Mouse (Mus musculus) neural tube, embryonic 10.5 days (tissue): ENCODE results near the gene Klb.
"Not testable (repeated sequence)": the region's sequence is repeated elsewhere in the genome, so short reads cannot be mapped to it uniquely, and the experiment has no call there.

Source experiments
- DNase-seq: peaks from one replicate; pipeline ENCODE4 v3.0.0-alpha.2; 2017; ENCODE audit warnings: low spot score; ENCODE audit errors: extremely low spot score

Gene Klb

DNA sequence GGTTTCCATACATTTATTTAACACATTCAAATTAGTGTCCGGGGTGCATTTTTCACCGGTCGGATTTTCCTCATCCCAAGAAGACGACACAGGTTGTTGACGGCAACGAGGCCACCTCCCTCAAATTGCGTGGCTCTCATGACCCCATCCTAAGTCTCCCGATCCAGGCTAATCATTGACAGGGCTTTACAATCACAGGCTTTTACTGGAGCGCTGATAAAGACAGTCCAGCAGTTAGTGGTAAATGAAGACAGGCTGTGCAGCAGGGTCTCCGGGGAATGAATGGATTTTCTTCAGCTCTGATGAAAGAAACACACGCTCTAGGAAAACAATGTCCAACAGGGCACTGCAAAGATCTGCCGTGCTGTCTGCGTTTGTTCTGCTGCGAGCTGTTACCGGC is at the start of gene Klb:
TSS of gene Klb (plus strand) at position 147 of the 400 bp plus-strand sequence.
- no peak for DNase-seq

DNA sequence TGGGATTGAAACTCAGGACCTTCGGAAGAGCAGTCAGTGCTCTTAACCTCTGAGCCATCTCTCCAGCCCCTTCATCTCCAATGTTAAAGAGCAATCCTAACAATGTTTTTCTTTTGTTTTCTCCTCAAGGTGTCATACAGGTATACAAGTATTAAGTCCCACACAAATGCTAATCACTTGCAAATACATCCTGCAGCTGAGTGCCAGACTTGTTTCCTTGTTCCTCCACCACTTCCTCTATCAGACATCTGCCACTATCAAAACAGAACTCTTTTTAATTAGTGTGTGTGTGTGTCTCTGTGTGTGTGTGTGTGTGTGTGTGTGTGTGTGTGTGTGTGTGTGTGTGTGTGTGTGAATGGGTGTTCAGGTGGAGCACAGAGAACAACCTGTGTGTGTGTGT is 48.5 kb upstream of the Klb start:
- DNase-seq = not testable (repeated sequence)

DNA sequence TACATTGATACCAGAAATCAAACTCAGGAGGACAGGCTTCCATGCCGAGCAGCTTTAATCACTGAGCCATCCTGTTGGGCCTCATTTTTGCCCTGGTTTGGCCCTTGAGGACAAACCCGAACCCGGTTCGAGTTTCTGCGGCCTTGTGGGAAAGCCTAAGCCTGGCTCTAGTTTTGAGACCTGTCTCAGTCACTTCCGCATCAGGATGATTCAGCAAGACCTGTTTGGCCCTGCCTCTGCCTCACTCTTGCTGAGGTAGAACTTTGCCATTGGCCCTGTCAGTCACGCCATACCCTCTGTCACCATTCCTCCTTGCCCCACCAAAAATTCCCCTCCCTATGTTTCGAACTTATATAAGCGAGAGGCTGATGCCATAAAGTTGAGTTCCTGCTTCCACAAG is 48.0 kb upstream of the Klb start:
- no peak for DNase-seq

DNA sequence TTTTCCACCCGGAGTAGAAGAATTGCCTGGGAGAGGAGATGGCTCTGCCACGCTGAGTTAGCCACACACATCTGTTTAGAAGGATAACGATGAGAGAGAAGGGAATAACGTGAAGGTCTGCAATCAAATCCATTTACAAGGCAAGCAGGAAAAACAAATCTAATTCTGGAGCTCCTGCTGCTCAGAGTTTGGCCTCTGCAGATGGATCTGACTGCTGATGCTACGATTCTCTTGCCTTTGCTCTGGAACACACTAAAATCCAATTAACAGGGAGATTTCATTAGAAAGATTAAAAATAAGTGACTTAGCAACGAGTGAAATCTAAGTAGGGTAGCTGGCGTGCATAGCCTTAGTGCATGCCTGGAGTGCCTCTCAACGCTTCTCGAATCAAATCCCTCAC is 42.6 kb upstream of the Klb start:
- no peak for DNase-seq

DNA sequence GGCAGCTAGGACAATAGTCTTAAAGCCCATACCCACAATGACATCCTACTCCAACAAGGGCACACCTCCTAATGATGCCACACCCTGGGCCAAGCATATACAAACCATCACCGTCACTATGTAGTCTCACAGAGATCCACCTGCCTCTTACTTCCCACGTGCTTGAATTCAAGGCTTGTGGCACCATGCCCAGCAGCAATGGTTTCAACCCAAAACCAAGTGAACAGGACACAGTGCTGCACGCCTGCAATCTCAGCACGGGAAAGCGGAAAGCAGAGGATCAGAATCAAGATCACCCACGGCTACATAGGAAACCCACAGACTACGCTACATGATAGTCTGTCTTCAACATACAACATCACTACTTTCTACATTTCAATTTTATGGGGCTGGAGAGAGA is 39.9 kb upstream of the Klb start:
- DNase-seq = no peak

DNA sequence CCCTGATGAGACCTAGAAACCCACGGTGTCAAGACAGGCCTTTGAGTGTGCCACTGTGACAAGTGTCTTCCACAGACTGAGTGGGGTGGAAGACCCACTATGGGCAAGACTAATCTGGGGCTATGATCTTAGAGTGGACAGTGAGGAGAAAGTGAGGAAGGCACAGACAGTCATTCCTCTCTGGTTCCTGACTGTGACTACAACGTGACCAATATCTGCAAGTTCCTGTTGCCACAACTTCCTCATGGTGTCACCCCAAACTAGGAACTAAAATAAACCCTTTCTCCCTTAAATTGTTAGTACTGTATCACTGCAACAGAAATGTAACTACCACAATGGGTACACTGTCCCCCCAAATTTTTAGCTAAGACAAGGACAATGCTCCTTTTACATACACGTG is 39.2 kb upstream of the Klb start:
- DNase-seq = no peak

DNA sequence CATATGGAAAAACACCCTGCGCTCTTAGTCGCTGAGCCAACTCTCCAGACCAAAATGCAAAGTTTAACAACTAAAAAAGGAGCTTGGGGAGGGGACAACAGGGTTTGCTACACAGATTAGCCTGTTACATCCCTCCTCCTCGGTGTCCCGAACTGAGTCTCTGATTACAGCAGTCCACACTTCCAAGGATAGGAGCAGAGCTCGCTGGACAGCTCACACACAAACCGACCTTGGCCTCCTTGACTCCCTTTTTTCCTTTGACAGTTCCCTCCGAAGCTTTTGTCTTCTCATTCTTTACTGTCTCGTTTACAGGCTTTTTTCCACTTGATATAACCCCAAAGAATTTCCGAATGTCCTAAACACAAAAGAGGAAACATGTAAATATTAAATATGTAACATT is 28.9 kb upstream of the Klb start:
- DNase-seq = no peak

DNA sequence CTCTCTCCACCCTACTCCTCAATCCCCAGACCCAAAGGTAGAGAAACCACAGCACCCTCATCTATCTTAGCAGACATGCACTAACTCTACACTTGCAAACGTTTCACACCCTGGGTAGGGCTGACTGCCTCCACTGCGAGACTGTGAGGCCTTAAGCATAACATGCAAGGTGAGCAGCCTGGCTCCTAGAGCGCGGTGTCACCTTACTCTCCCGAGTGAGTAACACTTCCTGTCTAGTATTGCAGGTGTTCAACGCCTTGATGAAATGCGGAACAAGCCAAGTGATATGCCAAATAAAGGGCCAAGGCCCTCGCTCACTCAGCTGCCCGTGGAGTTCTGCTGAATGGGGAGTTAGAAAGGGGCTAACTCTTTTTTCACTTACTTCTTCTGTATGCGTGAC is 25.9 kb upstream of the Klb start:
- DNase-seq = no peak

DNA sequence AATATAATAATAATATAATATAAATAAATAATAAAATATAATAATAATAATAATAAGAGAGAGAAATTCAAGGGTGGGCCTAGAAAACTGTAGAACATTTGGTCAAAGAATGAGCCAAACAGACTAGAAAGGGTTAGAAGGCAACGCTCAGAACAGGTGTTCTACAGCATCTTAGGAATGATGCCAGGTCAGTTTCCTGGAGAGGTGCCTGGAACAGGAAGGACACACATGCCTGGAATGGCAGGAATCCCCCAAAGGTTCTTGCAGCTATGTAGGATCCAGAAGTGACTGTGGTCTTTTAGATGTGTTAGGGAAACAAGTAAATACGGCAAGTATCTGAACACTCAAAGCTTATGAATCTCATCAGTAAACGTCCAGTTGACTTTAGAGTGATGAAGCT is 23.8 kb upstream of the Klb start:
- no peak for DNase-seq

DNA sequence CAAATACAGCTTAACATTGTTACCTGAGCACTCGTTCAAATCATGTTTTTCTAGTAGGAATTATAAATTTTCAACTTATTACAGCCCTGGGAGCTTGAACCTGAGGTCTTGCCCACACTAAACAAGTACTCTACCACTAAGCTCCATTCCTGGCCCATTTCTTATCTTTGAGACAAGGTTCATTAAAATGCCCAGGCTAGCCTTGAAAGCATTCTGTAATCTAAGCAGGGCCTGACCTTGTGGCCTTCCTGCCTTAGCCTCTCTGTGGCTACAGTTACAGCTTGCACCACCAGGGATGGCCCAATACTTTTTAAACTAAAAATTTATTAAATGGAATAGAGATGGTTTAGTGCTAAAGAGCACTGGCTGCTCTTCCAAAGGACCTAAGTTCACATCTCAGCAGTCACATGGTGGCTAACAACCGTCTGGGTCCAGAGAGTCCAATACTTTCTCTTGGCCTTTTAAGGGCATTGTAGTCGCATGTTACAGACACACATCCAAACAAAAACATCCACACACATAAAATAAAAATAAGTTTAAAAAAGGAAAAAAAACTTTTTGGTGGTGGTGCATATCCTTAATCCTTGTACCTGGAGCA is 23.3 kb upstream of the Klb start:
- no peak for DNase-seq

DNA sequence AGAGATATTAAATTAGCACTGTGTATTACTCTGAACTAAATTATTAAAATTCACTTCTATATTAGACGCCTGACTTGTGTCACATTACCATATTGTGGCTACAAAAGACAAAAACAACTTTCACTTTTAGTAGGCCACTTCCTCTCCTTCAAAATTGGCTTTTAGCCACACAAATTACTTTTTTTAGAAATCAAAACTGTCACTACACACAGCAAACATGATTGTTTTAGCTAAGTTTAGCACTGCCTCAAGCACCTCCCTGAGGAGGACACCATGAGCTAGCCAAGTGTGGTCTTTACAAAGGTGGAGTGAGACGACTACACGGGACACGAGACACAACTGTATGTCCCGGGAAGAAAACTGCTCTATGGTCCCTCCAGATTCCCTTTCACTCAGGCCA is 21.9 kb upstream of the Klb start:
- no peak for DNase-seq

DNA sequence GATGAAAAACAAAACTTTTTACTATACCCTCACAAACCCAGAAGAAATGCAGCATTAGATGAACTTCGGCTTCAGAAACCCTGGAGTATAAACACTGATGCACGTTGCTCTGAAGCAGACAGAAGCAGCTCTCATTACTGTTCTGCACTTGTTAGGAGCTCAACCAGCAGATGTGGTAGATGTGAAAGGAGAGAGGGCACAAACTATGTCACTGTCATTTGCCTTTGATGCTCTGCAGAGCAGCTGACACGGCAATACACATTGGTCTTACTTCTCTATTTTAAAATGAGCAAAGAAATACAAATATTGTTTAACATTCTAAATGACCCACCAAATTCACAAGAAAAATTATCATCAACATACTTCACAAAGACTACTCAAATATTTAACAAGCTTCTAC is 18.1 kb upstream of the Klb start:
- DNase-seq = no peak

DNA sequence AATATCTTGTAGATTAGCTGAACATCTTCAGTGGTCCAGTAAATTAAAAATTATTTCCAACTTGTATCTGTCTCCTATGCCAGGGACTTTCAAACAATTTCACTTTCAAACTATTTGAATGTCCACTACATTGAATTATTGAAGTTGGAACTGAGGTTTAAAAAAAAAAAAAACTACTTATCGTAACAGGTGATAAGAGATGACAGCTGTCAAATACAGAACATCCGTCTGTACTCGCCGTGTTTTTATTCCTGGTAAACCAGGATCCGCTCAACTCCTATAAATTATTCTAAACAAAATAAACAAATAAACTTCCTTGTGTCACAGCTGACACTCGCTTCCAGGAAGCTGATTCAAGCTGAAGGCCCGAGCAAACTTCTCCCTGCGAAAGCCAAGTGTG is 13.3 kb upstream of the Klb start:
- DNase-seq = no peak

DNA sequence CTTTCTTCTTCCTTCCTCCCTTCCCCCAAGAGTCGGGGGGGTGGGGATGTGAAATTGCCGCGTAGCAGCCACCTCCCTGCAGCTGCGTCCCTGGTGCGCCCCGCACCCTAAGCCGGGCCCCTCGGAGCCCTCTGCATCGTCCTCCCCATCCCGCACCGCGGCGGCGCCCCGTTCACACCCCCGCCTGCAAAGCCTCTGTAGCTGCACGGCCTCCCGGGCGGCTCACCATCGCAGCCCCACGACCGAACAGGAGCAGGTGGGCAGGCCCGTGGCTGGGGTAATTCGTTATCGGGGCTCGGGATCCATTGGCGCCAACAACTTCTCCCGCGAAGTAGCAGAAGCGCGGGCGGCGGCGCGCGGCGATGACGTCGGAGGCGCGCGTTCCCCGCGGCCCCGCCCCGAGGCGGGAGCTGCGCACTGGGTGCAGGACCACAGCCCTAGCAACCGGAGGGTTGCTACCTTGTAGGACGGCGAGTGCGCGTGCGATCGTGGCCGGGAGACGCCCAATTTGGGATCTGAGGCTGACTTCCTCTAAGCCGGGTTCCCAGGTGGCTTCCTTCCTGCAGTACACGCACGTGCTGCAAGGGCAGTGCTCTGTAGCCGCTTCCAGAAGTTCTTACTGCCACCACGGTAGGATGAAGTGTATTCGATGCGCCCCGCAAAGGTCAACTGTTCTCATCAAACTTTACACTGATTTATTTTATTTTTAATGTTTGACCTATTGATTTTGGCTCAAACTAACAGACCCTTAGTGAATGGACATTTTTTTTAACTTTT is 12.6 kb upstream of the Klb start, which contains the start of gene Rfc1:
TSS of gene Rfc1 (minus strand) at position 373 of the 777 bp plus-strand sequence.
- peak; percentile 92 for DNase-seq

DNA sequence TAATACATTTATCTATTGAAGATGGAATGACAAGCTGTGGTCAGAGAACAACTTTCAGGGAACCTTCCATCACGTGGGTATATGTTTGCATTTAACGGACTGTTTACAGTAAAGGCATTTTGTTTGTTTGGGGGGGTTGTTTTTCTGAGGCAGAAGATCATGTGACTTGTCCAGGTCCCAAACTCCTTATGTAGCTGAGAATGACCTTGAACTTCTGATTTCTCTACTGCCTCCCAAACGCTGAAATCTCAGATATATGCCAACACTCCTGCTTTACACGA is 12.1 kb upstream of the Klb start:
- DNase-seq = no peak

DNA sequence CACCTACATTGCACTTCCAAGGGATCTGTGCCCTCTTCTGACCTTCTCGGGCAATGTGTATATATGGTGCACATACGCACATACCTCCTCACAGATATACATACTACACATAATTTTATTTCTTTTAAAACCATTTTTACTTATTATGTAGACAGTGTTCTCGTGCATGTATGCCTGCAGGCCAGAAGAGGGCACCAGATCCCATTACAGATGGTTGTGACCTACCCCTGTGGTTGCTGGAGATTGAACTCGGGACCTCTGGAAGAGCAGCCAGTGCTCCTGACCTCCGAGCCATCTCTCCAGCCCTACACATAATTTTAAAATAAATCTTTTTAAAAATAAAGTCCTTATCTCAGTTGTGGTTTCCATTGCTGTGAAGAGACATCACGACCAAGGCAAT is 9.7 kb upstream of the Klb start:
- no peak for DNase-seq

DNA sequence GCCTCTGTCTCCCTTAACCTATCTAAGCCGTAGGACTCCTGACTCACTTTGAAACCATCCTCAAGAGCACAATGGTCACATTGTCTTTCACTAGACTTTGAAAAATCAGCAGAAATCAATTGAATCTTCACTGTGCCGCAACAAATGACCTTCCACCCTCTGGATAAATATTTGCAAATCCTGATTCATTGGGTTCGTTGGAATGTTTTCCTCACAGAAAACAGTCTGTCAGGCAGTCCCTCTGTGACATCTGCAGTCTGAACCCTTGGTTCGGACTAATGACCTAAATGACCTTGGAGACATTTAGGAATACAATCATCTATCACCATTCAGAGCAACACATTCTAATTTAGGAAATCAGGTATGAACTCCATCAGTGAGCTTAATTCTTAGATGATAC is 7.9 kb upstream of the Klb start:
- DNase-seq = no peak

DNA sequence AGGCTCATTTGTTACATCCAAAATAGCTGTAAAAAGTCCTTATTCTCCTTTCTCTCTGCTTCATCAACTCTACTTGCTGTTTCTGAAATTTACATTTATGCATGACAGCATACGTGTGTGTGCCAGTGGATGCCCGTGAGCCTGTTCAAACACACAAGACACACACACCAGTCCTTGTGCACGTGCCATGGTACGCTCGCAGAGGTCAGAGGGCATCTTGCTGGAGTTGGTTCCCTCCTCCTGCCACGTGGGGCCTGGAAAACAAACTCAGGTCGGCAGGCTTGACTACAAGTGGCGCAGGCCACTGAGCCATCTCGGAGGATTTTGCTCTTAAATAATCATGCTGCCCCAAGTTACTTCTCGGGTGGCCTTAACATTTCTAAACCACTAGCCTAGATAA is 2.4 kb downstream of the Klb start:
- no peak for DNase-seq

DNA sequence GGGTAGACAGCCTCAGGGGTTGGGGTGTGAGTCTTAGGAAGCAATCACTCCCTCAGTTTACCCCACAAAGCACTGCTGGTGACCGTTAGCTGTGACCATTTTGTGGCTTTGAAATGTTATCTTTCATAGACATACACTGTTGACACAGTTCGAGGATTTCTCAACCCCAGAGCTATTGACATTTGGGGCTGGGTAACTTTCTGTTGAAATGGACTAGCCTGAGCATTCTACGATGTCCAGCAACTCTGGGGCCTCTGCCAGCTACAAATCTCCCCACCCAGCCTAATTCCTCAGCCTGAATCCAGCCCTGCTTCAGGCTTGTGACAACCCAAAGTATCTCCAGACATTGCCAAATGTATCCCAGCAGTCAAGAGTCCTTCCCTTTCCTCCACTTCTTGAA is 6.0 kb downstream of the Klb start:
- no peak for DNase-seq

DNA sequence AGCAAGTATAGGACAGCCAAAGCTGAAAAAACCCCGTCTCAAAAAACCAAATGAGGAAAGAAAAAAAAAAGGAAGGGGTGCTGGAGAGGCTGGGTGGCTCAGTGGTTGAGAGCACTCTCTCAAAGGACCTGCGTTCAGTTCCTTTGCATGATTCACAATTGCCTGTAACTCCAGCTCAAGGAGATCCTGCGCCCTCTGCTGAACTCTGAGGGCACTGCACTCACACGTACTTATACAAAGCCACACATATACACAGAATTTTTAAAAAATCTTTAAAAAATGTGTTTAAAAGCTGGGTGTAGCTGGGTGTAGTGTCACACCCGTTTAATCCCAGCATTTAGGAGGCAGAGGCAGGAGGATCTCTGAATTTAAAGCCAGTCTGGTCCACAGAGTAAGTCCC is 6.9 kb downstream of the Klb start:
- no peak for DNase-seq

DNA sequence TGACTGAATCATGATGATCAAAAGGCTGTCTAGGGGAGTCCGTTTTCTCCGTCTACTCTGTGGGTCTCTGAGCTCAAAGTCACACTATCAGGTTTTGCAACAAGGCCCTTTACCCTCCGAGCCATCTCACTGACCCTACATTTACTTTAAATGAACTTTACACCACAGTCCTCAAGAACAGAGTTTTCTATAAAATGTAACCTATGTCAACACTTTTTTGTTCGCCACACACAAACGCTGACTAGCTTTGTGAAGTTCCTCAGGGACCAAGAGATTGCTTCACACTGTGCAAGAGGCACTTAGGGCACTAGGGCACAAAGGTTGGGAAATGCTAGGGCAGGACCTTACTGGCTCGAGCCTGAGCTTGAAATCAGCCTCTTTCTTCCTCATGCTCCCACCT is 8.7 kb downstream of the Klb start:
- DNase-seq = no peak

DNA sequence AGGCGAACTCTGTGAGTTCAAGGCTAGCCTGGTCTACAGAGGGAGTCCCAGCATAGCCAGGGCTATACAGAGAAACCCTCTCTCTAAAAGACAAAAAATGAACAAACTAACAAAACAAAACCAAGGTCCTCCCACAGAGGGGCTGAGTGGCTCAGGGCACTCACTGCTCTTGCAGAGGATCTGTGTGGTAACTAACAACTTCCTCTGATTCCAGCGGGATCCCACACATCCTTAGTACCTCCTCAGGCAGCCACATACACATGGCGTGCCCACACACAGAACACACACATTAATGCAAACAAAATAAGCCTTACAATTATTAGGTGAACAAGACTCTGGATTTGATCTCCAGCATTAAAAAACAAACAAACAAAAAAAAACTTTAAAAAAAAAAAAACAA is 9.7 kb downstream of the Klb start:
- DNase-seq = no peak

DNA sequence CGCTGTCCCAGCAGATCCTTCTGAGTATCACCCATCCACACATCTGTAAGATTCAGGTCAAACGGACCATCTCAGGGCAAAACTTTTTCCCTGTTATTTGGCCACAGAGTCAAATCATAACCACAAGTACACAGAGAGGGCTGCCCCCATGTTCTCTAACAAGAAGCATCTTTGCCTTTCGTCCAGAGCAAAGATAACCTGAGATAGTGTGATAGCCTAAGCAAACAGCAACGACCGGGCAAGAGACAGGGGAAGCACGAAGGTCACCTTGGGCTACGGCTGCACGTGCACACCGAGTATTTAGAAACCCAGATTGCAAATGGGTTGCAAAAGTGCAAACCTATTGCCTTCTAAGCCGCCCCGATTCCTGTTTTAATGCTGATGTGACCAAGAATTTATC is 19.7 kb downstream of the Klb start:
- DNase-seq = no peak

DNA sequence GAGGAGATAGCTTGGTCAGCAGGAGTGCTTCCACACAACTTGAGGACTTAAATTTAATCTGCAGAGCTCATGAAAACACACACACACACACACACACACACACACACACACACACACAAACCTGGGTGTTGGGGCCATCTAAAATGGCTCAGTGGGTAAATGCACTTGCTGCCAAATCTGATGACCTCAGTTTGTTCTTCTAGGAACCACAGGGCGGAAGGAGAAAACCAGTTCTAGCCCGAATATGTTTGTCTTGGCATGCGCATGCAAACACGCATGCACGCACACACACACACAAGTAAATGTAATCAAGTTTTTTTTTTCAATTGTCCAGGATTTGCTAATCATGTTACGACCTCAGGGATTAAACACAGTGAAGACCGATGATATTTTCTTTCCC is 23.4 kb downstream of the Klb start:
- DNase-seq = no peak
